Mouse (Mus musculus) ES-E14 (cell line): ENCODE data around the gene Nav3.

Experiments used
- HCFC1 ChIP-seq: IDR thresholded peaks from 2 replicates; pipeline ENCODE4 v1.6.1; 2012; ENCODE audit warnings: low read length, inconsistent platforms, borderline replicate concordance; ENCODE audit not compliant: insufficient read depth
- MAFK ChIP-seq: IDR thresholded peaks from 2 replicates; pipeline ENCODE4 v1.6.1; 2014; ENCODE audit warnings: mild to moderate bottlenecking, low read depth, low read length, inconsistent platforms; ENCODE audit not compliant: insufficient read depth
- ZC3H11A ChIP-seq: IDR thresholded peaks from 2 replicates; pipeline ENCODE4 v1.6.1; 2012; ENCODE audit warnings: low read depth, mild to moderate bottlenecking, inconsistent platforms, low read length, borderline replicate concordance

DNA sequence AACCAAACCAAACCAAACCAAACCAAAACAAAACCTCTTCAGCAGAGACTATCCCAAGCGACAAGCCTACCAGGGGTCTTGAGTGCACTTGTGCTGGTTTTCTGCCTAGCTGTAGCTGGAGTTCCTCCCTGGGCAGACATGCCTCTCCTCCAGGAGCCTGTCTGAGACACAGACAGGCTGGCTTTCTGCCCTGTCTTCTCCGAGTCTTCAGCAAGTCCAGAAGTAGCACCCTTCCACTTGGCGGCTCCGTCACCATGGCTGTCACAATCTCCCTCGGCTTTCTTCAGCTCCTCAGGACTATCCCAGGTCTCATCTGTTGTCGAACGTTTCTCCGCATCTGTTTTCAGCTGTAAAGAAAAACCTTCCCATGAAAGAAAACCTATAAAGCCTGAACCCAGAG lies 686.9 kb downstream of the Nav3 start:
- no peak for TF ChIP-seq MAFK
- TF ChIP-seq ZC3H11A, result no peak
- TF ChIP-seq HCFC1, result no peak
